ENCODE assay signal across 10 mouse cellular contexts in the genomic region with DNA sequence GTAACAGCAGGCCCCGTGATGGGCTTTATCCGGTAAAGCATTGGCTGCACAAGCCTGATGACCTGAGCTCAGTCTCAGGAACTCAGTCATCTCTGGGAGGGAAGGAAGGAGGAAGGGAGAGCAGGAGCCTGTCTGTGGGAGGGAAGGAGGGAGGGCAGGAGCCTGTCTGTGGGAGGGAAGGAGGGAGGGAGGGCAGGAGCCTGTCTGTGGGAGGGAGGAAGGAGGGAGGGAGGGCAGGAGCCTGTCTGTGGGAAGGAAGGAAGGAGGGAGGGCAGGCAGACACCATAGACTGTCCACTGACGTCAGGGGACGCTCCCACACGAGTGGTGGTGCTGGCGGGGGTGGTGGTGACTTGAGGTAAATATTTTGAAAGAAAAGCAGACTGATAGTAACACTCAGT. TPM values are rescaled to one million over a fixed set of nuclear protein-coding genes. Genes with fewer than 3 reads are reported as not detected.
DNase-seq lines count a peak whose midpoint lies in the region; ATAC-seq and TF ChIP-seq lines count a peak whose summit lies in the region.
"Had no signal": no experiment of that assay in that cellular context is flagged by ENCODE, and none has a peak within 500 bp of the region (broad histone marks: within the 10 kb centered on the region; RNA-seq: fewer than 3 reads in every experiment).

No protein-coding gene starts in this region.

- H3K4me3 ChIP-seq in lung, embryonic 14.5 days (ENCODE audit: low read depth, low read length), result no peak overlapping the region
- H3K4me3 ChIP-seq in intestine, postnatal 0 days (ENCODE audit: low read depth, low read length), result no peak overlapping the region
- H3K4me3 ChIP-seq: megakaryocyte, embryonic 14.5 days; stomach, embryonic 15.5 days had no signal

- WGBS in lung, embryonic 14.5 days, result 68% methylated on average over 6 of the region's 6 CpGs
- WGBS in intestine, postnatal 0 days, result 76% methylated on average over 6 of the region's 6 CpGs

- peaks cover 82% of the 10 kb centered on the region for H3K36me3 ChIP-seq in lung, embryonic 14.5 days (ENCODE audit: insufficient read depth)
- peaks cover 59% of the 10 kb centered on the region for H3K36me3 ChIP-seq in intestine, postnatal 0 days (ENCODE audit: control insufficient read depth, insufficient read depth)

- no peak for TF ChIP-seq CTCF in lung, embryonic 14.5 days (IDR thresholded peaks at IDR 0.05; ENCODE audit: low read depth)
- TF ChIP-seq CTCF in intestine, postnatal 0 days (IDR thresholded peaks at IDR 0.05; ENCODE audit: low read depth), result no peak

- DNase-seq in lung, embryonic 14.5 days, result no peak
- DNase-seq in lung, adult 18-20 months, result no peak
- DNase-seq in adipocyte (ENCODE audit: low spot score), result no peak
- DNase-seq in frontal cortex, postnatal 36 days (ENCODE audit: low spot score in 2 of 2), result no peak
- DNase-seq: cerebellum, postnatal 14 days had no signal

- H3K4me2 ChIP-seq in lung, embryonic 14.5 days, result no peak overlapping the region
- no peak overlapping the region for H3K4me2 ChIP-seq in intestine, postnatal 0 days (replicated peaks; ENCODE audit: low read depth)
- H3K4me2 ChIP-seq: stomach, embryonic 15.5 days had no signal

- no peak overlapping the region for H3K27ac ChIP-seq in lung, embryonic 14.5 days (ENCODE audit: low read depth)
- no peak overlapping the region for H3K27ac ChIP-seq in intestine, postnatal 0 days (ENCODE audit: low read depth, low read length)
- H3K27ac ChIP-seq: stomach, embryonic 15.5 days had no signal

- 0 out of 2 replicates have a peak, but pooled peaks have one; percentile 52 for ATAC-seq in lung, embryonic 14.5 days (ENCODE audit: insufficient read depth)
- ATAC-seq in erythroblast, adult 5-6 weeks (replicated peaks; ENCODE audit: low FRiP score, poor library complexity, severe bottlenecking), result peak; percentile 69
- ATAC-seq in intestine, postnatal 0 days, result peak; percentile 63
- ATAC-seq in neutrophil, adult 5-6 weeks (ENCODE audit: extremely low read depth, insufficient number of reproducible peaks, low FRiP score, poor library complexity, severe bottlenecking), result peak; percentile 76; the same call in 1 of the 2 replicates

- H3K27me3 ChIP-seq in lung, embryonic 14.5 days (ENCODE audit: insufficient read depth, low read length), result no peaks in the 10 kb centered on the region
- H3K27me3 ChIP-seq in intestine, postnatal 0 days (replicated peaks; ENCODE audit: control insufficient read depth, insufficient read depth, low read length), result no peaks in the 10 kb centered on the region
- H3K27me3 ChIP-seq: megakaryocyte, embryonic 14.5 days; stomach, embryonic 15.5 days had no signal

- no peaks in the 10 kb centered on the region for H3K9me3 ChIP-seq in lung, embryonic 14.5 days (ENCODE audit: low read depth, low read length)
- H3K9me3 ChIP-seq in intestine, postnatal 0 days (ENCODE audit: control insufficient read depth), result no peaks in the 10 kb centered on the region
- H3K9me3 ChIP-seq: megakaryocyte, embryonic 14.5 days; stomach, embryonic 15.5 days had no signal

- no peak overlapping the region for H3K9ac ChIP-seq in lung, embryonic 14.5 days
- no peak overlapping the region for H3K9ac ChIP-seq in intestine, postnatal 0 days (ENCODE audit: low read depth, low read length)
- H3K9ac ChIP-seq: stomach, embryonic 15.5 days had no signal

- no peaks in the 10 kb centered on the region for H3K4me1 ChIP-seq in lung, embryonic 14.5 days (ENCODE audit: insufficient read depth)
- H3K4me1 ChIP-seq in intestine, postnatal 0 days (replicated peaks; ENCODE audit: control insufficient read depth, insufficient read depth, low read length), result no peaks in the 10 kb centered on the region
- H3K4me1 ChIP-seq: megakaryocyte, embryonic 14.5 days; stomach, embryonic 15.5 days had no signal

RNA-seq across cellular contexts. Expression of a gene that starts 31.9 kb away (rescaled TPM):
- polyA plus RNA-seq in lung, embryonic 14.5 days (2014; fragmentation: Nextera tagmentation; extraction: Ambion mirVana), result 7.5 and 8.7 TPM in 2 replicates
- total RNA-seq in erythroblast, adult 5-6 weeks (2015; ENCODE audit: low replicate concordance), result not detected in 2 replicates
- not detected in 2 replicates for total RNA-seq in erythroblast, adult 5-6 weeks (2017; ENCODE audit: low replicate concordance)
- polyA plus RNA-seq in intestine, postnatal 0 days (2015; fragmentation: Nextera tagmentation; extraction: Ambion mirVana), result 5.6 and 8.0 TPM in 2 replicates
- total RNA-seq in neutrophil, adult 5-6 weeks (2017), result not detected in 2 replicates

RNA-seq across cellular contexts. Expression of a gene that starts 36.8 kb away (rescaled TPM):
- polyA plus RNA-seq in lung, embryonic 14.5 days (2014; fragmentation: Nextera tagmentation; extraction: Ambion mirVana), result 39.8 and 43.8 TPM in 2 replicates
- 147 and 153 TPM in 2 replicates for total RNA-seq in erythroblast, adult 5-6 weeks (2015; ENCODE audit: low replicate concordance)
- total RNA-seq in erythroblast, adult 5-6 weeks (2017; ENCODE audit: low replicate concordance), result 142 and 167 TPM in 2 replicates
- polyA plus RNA-seq in intestine, postnatal 0 days (2015; fragmentation: Nextera tagmentation; extraction: Ambion mirVana), result 5.4 and 5.6 TPM in 2 replicates
- 1.0 and 1.6 TPM in 2 replicates for total RNA-seq in neutrophil, adult 5-6 weeks (2017)

RNA-seq across cellular contexts. Expression of a gene that starts 58.4 kb away (rescaled TPM):
- 1.1 and 2.2 TPM in 2 replicates for polyA plus RNA-seq in lung, embryonic 14.5 days (2014; fragmentation: Nextera tagmentation; extraction: Ambion mirVana)
- total RNA-seq in erythroblast, adult 5-6 weeks (2015; ENCODE audit: low replicate concordance), result not detected in 2 replicates
- not detected in 2 replicates for total RNA-seq in erythroblast, adult 5-6 weeks (2017; ENCODE audit: low replicate concordance)
- polyA plus RNA-seq in intestine, postnatal 0 days (2015; fragmentation: Nextera tagmentation; extraction: Ambion mirVana), result 0.59 and 0.68 TPM in 2 replicates
- total RNA-seq in neutrophil, adult 5-6 weeks (2017), result 0.74 and 1.2 TPM in 2 replicates

Comparison
In these comparisons a context has a peak if more than half of its experiments do, and no peak if none do; other contexts are left out.
1. RNA of a gene that starts 36.8 kb away (total RNA-seq): 142 to 167 TPM in erythroblast, adult 5-6 weeks; 1.0 to 1.6 TPM in neutrophil, adult 5-6 weeks; every median in the first group is over 10 times any median in the second.
2. Peak in every context shown above with its lines, with median percentiles within 50 percentile points of each other: ATAC-seq.